Mouse (Mus musculus): ENCODE data around the gene Tacc2. TPM values are rescaled to one million over a fixed set of nuclear protein-coding genes. Genes with fewer than 3 reads are reported as not detected.
A peak's percentile ranks its signal among the peaks of the same experiment; 100 is the strongest.

Gene Tacc2
- polyA plus RNA-seq, 1 experiment from 2014 or later, result 40.0 TPM

GRCm38 (mm10) chr7:130773914-130774630 is 196.8 kb downstream of the Tacc2 start, which contains the start of gene Btbd16:
TSS of gene Btbd16 (plus strand) at chr7:130774069.
- no peaks in the 10 kb centered on the region for H3K27me3 ChIP-seq
- DNase-seq (ENCODE audit: low read depth, low spot score), result no peak
- ChIA-PET POLR2A (no interaction called here), CTCF (interaction anchor here (0.7 to 3.9 kb wide), 17 partner anchors 10 to 280 kb away, joined by 3 to 23 read pairs (median 3); no protein-coding TSS in a partner anchor)
- TF ChIP-seq CTCF (IDR thresholded peaks at IDR 0.05), result no peak
- no peak for ATAC-seq
- in situ Hi-C loops (cut with MboI; ENCODE audit: low pct_unique_long_range_greater_than_20kb), result loop anchor here (5.0 to 10.0 kb wide), 3 partner anchors 51 to 211 kb away; no protein-coding TSS in a partner anchor

GRCm38 (mm10) chr7:130780866-130781419 is 203.7 kb downstream of the Tacc2 start:
- no peak for DNase-seq (ENCODE audit: low read depth, low spot score)
- CTCF ChIA-PET, result no interaction called here
- H3K27me3 ChIP-seq, result no peaks in the 10 kb centered on the region
- POLR2A ChIA-PET, result no interaction called here
- no peak for TF ChIP-seq CTCF (IDR thresholded peaks at IDR 0.05)
- ATAC-seq, result no peak
- in situ Hi-C loops (cut with MboI; ENCODE audit: low pct_unique_long_range_greater_than_20kb), result no loop called here

GRCm38 (mm10) chr7:130782501-130783050 is 205.3 kb downstream of the Tacc2 start:
- ATAC-seq (no peak), DNase-seq (ENCODE audit: low read depth, low spot score) (no peak)
- no peaks in the 10 kb centered on the region for H3K27me3 ChIP-seq
- TF ChIP-seq CTCF (IDR thresholded peaks at IDR 0.05), result no peak
- ChIA-PET POLR2A (no interaction called here), CTCF (interaction anchor here (0.9 kb wide), 1 partner anchor 20 kb away, joined by 3 read pairs; no protein-coding TSS in a partner anchor)
- in situ Hi-C loops (cut with MboI; ENCODE audit: low pct_unique_long_range_greater_than_20kb), result no loop called here

GRCm38 (mm10) chr7:130785923-130786575 is 208.8 kb downstream of the Tacc2 start:
- POLR2A ChIA-PET, result no interaction called here

GRCm38 (mm10) chr7:130786708-130787107 is 209.5 kb downstream of the Tacc2 start:
- H3K27me3 ChIP-seq, result no peaks in the 10 kb centered on the region
- in situ Hi-C loops (cut with MboI; ENCODE audit: low pct_unique_long_range_greater_than_20kb), result no loop called here
- POLR2A ChIA-PET, result no interaction called here
- DNase-seq (ENCODE audit: low read depth, low spot score), result no peak
- ATAC-seq, result no peak
- CTCF ChIA-PET, result interaction anchor here (1.5 kb wide), 1 partner anchor 32 kb away, joined by 4 read pairs; no protein-coding TSS in a partner anchor
- TF ChIP-seq CTCF (IDR thresholded peaks at IDR 0.05), result no peak

More at GRCm38 (mm10) chr7:130785923-130786575, 208.8 kb downstream of the Tacc2 start:
- CTCF ChIA-PET, result interaction anchor here (1.5 kb wide), 1 partner anchor 33 kb away, joined by 4 read pairs; no protein-coding TSS in a partner anchor
- DNase-seq (ENCODE audit: low read depth, low spot score), result no peak
- peak; percentile 15 for ATAC-seq
- in situ Hi-C loops (cut with MboI; ENCODE audit: low pct_unique_long_range_greater_than_20kb), result no loop called here
- no peak for TF ChIP-seq CTCF (IDR thresholded peaks at IDR 0.05)
- H3K27me3 ChIP-seq, result no peaks in the 10 kb centered on the region

GRCm38 (mm10) chr7:130787537-130787936 is 210.3 kb downstream of the Tacc2 start:
- no peak for ATAC-seq
- in situ Hi-C loops (cut with MboI; ENCODE audit: low pct_unique_long_range_greater_than_20kb), result no loop called here
- no peak for TF ChIP-seq CTCF (IDR thresholded peaks at IDR 0.05)

GRCm38 (mm10) chr7:130788950-130789349 is 211.7 kb downstream of the Tacc2 start:
- no peak for TF ChIP-seq CTCF (IDR thresholded peaks at IDR 0.05)
- DNase-seq (ENCODE audit: low read depth, low spot score) (no peak), ATAC-seq (no peak)
- H3K27me3 ChIP-seq, result no peaks in the 10 kb centered on the region
- ChIA-PET CTCF (no interaction called here), POLR2A (no interaction called here)
- in situ Hi-C loops (cut with MboI; ENCODE audit: low pct_unique_long_range_greater_than_20kb), result no loop called here

More at GRCm38 (mm10) chr7:130787537-130787936, 210.3 kb downstream of the Tacc2 start:
- CTCF ChIA-PET, result no interaction called here
- no peak for DNase-seq (ENCODE audit: low read depth, low spot score)
- H3K27me3 ChIP-seq, result no peaks in the 10 kb centered on the region
- POLR2A ChIA-PET, result no interaction called here

- no peak for ATAC-seq
- no peak for TF ChIP-seq CTCF (IDR thresholded peaks at IDR 0.05)
Measured at GRCm38 (mm10) chr7:130789456-130789855, 212.2 kb downstream of the Tacc2 start.

GRCm38 (mm10) chr7:130793671-130794070 is 216.4 kb downstream of the Tacc2 start:
- no peak for TF ChIP-seq CTCF (IDR thresholded peaks at IDR 0.05)
- ChIA-PET CTCF (interaction anchor here (2.4 kb wide), 1 partner anchor 13 kb away, joined by 7 read pairs; no protein-coding TSS in a partner anchor), POLR2A (no interaction called here)
- DNase-seq (ENCODE audit: low read depth, low spot score) (no peak), ATAC-seq (no peak)
- in situ Hi-C loops (cut with MboI; ENCODE audit: low pct_unique_long_range_greater_than_20kb), result no loop called here
- no peaks in the 10 kb centered on the region for H3K27me3 ChIP-seq

More at GRCm38 (mm10) chr7:130789456-130789855, 212.2 kb downstream of the Tacc2 start:
- ChIA-PET POLR2A (no interaction called here), CTCF (interaction anchor here (1.0 kb wide), 1 partner anchor 12 kb away, joined by 3 read pairs; no protein-coding TSS in a partner anchor)
- no peak for DNase-seq (ENCODE audit: low read depth, low spot score)
- H3K27me3 ChIP-seq, result no peaks in the 10 kb centered on the region
- in situ Hi-C loops (cut with MboI; ENCODE audit: low pct_unique_long_range_greater_than_20kb), result no loop called here

- no peak for ATAC-seq
- POLR2A ChIA-PET, result no interaction called here
Measured at GRCm38 (mm10) chr7:130796786-130797185, 219.5 kb downstream of the Tacc2 start.

More at GRCm38 (mm10) chr7:130796786-130797185, 219.5 kb downstream of the Tacc2 start:
- no peaks in the 10 kb centered on the region for H3K27me3 ChIP-seq
- TF ChIP-seq CTCF (IDR thresholded peaks at IDR 0.05), result no peak
- DNase-seq (ENCODE audit: low read depth, low spot score), result no peak
- CTCF ChIA-PET, result interaction anchor here (1.8 kb wide), 1 partner anchor 11 kb away, joined by 4 read pairs; no protein-coding TSS in a partner anchor
- in situ Hi-C loops (cut with MboI; ENCODE audit: low pct_unique_long_range_greater_than_20kb), result no loop called here

Measured in Patski (cell line).